Mouse (Mus musculus) layer of hippocampus, adult 9-10 months (tissue): ENCODE data around the gene Krba1.

Experiments
- DNase-seq: peaks from one replicate; pipeline ENCODE4 v3.0.0; 2022; ENCODE audit warnings: low spot score

Gene Krba1

GRCm38 (mm10) chr6:48395105-48396007 lies at the start of gene Krba1:
Krba1 (plus strand) TSS chr6:48395586.
- DNase-seq, result peak; percentile 50

- DNase-seq, result no peak
Observed at GRCm38 (mm10) chr6:48358897-48359296, 36.5 kb upstream of the Krba1 start.

GRCm38 (mm10) chr6:48366322-48366996 lies 28.9 kb upstream of the Krba1 start:
- DNase-seq, result no peak

GRCm38 (mm10) chr6:48388221-48388620 lies 7.2 kb upstream of the Krba1 start:
- no peak for DNase-seq

GRCm38 (mm10) chr6:48393811-48394210 lies 1.6 kb upstream of the Krba1 start:
- DNase-seq, result no peak

- no peak for DNase-seq
Observed at GRCm38 (mm10) chr6:48396008-48396595, 716 bp downstream of the Krba1 start.

GRCm38 (mm10) chr6:48396686-48397085 lies 1.3 kb downstream of the Krba1 start:
- no peak for DNase-seq

- DNase-seq, result no peak
Observed at GRCm38 (mm10) chr6:48397336-48397735, 1.9 kb downstream of the Krba1 start.

- no peak for DNase-seq
Observed at GRCm38 (mm10) chr6:48399906-48400305, 4.5 kb downstream of the Krba1 start.

- no peak for DNase-seq
Observed at GRCm38 (mm10) chr6:48404071-48404470, 8.7 kb downstream of the Krba1 start.

GRCm38 (mm10) chr6:48409726-48410343 lies 14.4 kb downstream of the Krba1 start:
- DNase-seq, result no peak

- no peak for DNase-seq
Observed at GRCm38 (mm10) chr6:48410551-48410950, 15.2 kb downstream of the Krba1 start.

- no peak for DNase-seq
Observed at GRCm38 (mm10) chr6:48411193-48412092, 16.1 kb downstream of the Krba1 start.

- no peak for DNase-seq
Observed at GRCm38 (mm10) chr6:48412147-48412546, 16.8 kb downstream of the Krba1 start.

- DNase-seq, result no peak
Observed at GRCm38 (mm10) chr6:48412662-48413061, 17.3 kb downstream of the Krba1 start.

- no peak for DNase-seq
Observed at GRCm38 (mm10) chr6:48413081-48413480, 17.7 kb downstream of the Krba1 start.

- DNase-seq, result no peak
Observed at GRCm38 (mm10) chr6:48414886-48415285, 19.5 kb downstream of the Krba1 start.

- no peak for DNase-seq
Observed at GRCm38 (mm10) chr6:48415636-48416035, 20.2 kb downstream of the Krba1 start.

GRCm38 (mm10) chr6:48416486-48416885 lies 21.1 kb downstream of the Krba1 start:
- DNase-seq, result no peak

GRCm38 (mm10) chr6:48420647-48421046 lies 25.3 kb downstream of the Krba1 start:
- no peak for DNase-seq

- DNase-seq, result no peak
Observed at GRCm38 (mm10) chr6:48423336-48423735, 27.9 kb downstream of the Krba1 start.
